Mouse (Mus musculus) MEL (cell line): ENCODE measurements around the gene Fubp3.

ENCODE experiments used
- CTCF ChIP-seq, 3 experiments: IDR thresholded peaks in 2 of 3; conservative IDR thresholded peaks in 1 of 3; 2 replicates each; pipeline ENCODE4 v1.5.1; 2011 to 2012; ENCODE audit warnings: low read length in 3 of 3, low read depth in 2 of 3, mild to moderate bottlenecking in 2 of 3, improper control_type of control experiment in 1 of 3, inconsistent platforms in 1 of 3, mixed read lengths in 1 of 3, moderate library complexity in 1 of 3; ENCODE audit not compliant: control insufficient read depth in 1 of 3, insufficient read depth in 1 of 3, poor library complexity in 1 of 3, severe bottlenecking in 1 of 3
- ELF1 ChIP-seq: IDR thresholded peaks from 2 replicates; pipeline ENCODE4 v1.6.1; 2014; ENCODE audit warnings: low read depth, mild to moderate bottlenecking, inconsistent platforms, low read length, improper control_type of control experiment, moderate library complexity
- EP300 ChIP-seq, 2 experiments: IDR thresholded peaks; 2 replicates each; pipeline ENCODE4 v1.6.1; 2011; ENCODE audit warnings: improper control_type of control experiment in 2 of 2, low read length in 2 of 2, low read depth in 1 of 2, mild to moderate bottlenecking in 1 of 2
- JUND ChIP-seq: IDR thresholded peaks from 2 replicates; pipeline ENCODE4 v1.6.1; 2011; ENCODE audit warnings: low read depth, mild to moderate bottlenecking, improper control_type of control experiment, low read length
- MAZ ChIP-seq: IDR thresholded peaks from 2 replicates; pipeline ENCODE4 v1.6.1; 2012; ENCODE audit warnings: low read depth, mild to moderate bottlenecking, inconsistent platforms, low read length, improper control_type of control experiment
- MXI1 ChIP-seq: IDR thresholded peaks from 2 replicates; pipeline ENCODE4 v1.6.1; 2011; ENCODE audit warnings: mild to moderate bottlenecking, low read depth, low read length, improper control_type of control experiment
- MYB ChIP-seq: IDR thresholded peaks from 2 replicates; pipeline ENCODE4 v1.6.1; 2011; ENCODE audit warnings: mild to moderate bottlenecking, low read depth, low read length, improper control_type of control experiment
- POLR2AphosphoS5 ChIP-seq: IDR thresholded peaks from 2 replicates; pipeline ENCODE4 v1.6.1; 2012; ENCODE audit warnings: low read depth, borderline replicate concordance, mild to moderate bottlenecking, inconsistent platforms, low read length, moderate library complexity, mixed read lengths
- TAL1 ChIP-seq: IDR thresholded peaks from 2 replicates; pipeline ENCODE4 v1.6.1; 2012; ENCODE audit warnings: mild to moderate bottlenecking, inconsistent platforms, low read length, moderate library complexity, mixed read lengths

DNA sequence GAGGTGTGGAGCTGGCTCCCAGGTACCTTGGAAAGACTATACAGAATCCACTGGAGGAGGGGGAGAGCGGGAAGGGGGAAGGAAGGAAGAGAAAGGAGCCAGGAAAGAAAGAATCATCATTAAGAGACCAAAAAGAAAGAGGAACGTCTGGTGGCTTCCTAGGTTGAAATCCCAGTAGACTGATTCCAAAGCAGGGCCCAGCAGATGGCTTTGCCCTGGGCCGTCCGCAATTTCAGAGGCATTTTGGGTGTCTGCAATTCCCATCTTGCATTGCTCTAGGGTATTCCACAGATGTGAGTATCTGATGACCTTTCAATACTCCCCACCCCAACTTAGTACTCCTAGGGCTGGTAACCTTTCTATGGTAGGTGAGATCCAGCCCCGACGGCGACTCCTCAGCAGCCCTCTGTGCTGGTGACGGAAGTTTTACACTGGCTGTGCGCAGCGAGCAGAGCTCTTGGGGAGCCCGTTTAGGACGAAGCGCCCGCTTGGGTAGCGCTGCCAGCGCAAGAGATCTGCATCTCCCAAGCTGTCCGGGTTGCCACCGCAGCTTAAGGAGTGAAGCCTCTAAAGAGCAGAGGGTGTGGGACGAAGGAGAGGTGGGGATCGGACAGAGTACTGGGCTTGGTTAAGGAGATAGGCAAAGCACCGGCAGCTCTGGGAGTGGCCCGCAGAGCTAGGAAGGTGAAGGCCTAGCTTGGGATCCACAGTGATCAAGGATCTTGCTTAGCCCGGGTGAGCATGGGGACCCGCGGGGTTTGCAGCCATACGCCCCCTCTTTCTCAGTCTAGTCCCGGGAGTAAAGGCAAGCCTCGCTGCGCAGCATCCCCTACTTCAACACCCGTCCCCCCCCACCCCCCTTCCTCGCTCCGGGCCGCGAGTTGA, 66.4 kb downstream of the Fubp3 start:
- no peak for TF ChIP-seq MXI1
- no peak for TF ChIP-seq CTCF (IDR thresholded peaks at IDR 0.05 in 2 of 3, conservative IDR thresholded peaks at IDR 0.05 in 1 of 3; ENCODE audit: control insufficient read depth in 1 of 3, insufficient read depth in 1 of 3, low read depth in 2 of 3, low read length in 3 of 3, poor library complexity in 1 of 3, severe bottlenecking in 1 of 3)
- no peak for TF ChIP-seq POLR2AphosphoS5
- TF ChIP-seq MAZ, result no peak
- TF ChIP-seq EP300 (IDR thresholded peaks at IDR 0.05; ENCODE audit: low read depth in 1 of 2, low read length in 2 of 2), result no peak
- TF ChIP-seq JUND, result no peak
- no peak for TF ChIP-seq TAL1
- TF ChIP-seq ELF1, result no peak
- no peak for TF ChIP-seq MYB
